Mouse (Mus musculus) hindbrain, embryonic 10.5 days (tissue): ENCODE data around the gene Rapsn. TPM values are rescaled to one million over a fixed set of nuclear protein-coding genes. Genes with fewer than 3 reads are reported as not detected.

Source experiments
- DNase-seq: peaks from one replicate; pipeline ENCODE4 v3.0.0-alpha.2; 2017; ENCODE audit warnings: low spot score
- H3K27ac ChIP-seq: fragments of 300-500 bp; sonication (generic); 2 replicates; pipeline ENCODE4 v1.5.1; 2016; ENCODE audit warnings: mild to moderate bottlenecking, moderate library complexity
- H3K27me3 ChIP-seq: fragments of 300-500 bp; sonication (generic); 2 replicates; pipeline ENCODE4 v1.6.1; 2016; ENCODE audit warnings: mild to moderate bottlenecking; ENCODE audit not compliant: poor library complexity, insufficient read depth, severe bottlenecking
- H3K36me3 ChIP-seq: fragments of 300-500 bp; sonication (generic); 2 replicates; pipeline ENCODE4 v1.6.1; 2016; ENCODE audit warnings: mild to moderate bottlenecking, moderate library complexity
- H3K4me1 ChIP-seq: fragments of 300-500 bp; sonication (generic); replicated peaks from 2 replicates; pipeline ENCODE4 v1.6.1; 2016; ENCODE audit warnings: mild to moderate bottlenecking
- H3K4me3 ChIP-seq: fragments of 300-500 bp; sonication (generic); 2 replicates; pipeline ENCODE4 v1.5.1; 2016; ENCODE audit warnings: mild to moderate bottlenecking, moderate library complexity
- H3K9me3 ChIP-seq: fragments of 300-500 bp; sonication (generic); 2 replicates; pipeline ENCODE4 v1.6.1; 2016; ENCODE audit warnings: mild to moderate bottlenecking, moderate library complexity
- WGBS: fragments of 180-500 bp; shearing (Covaris S2); methylation state at CpG from one replicate; pipeline ENCODE4 v1.1.7; 2016; 5-methylcytosine and 5-hydroxymethylcytosine counted together
- polyA plus RNA-seq: library from polyadenylated mRNA; unstranded; fragments of >200 nt; fragmentation: Nextera tagmentation; extraction: Ambion mirVana; gene quantifications from 2 replicates; pipeline ENCODE4 v1.2.1, GENCODE M21; 2016

Gene Rapsn
- polyA plus RNA-seq, 1 experiment from 2014 or later, result 1.7 TPM

GRCm38 (mm10) chr2:91086392-91087237 lies 51.2 kb downstream of the Rapsn start:
- Histone ChIP-seq H3K4me1 (peaks cover 26% of the 10 kb centered on the region), H3K27ac (peak overlapping the region; percentile 67), H3K9me3 (no peaks in the 10 kb centered on the region), H3K27me3 (no peaks in the 10 kb centered on the region), H3K4me3 (no peak overlapping the region), H3K36me3 (no peaks in the 10 kb centered on the region)
- 65% methylated on average over 9 of the region's 9 CpGs for WGBS
- no peak for DNase-seq

- Histone ChIP-seq H3K27ac (no peak overlapping the region), H3K27me3 (no peaks in the 10 kb centered on the region), H3K4me3 (no peak overlapping the region), H3K9me3 (no peaks in the 10 kb centered on the region), H3K36me3 (no peaks in the 10 kb centered on the region), H3K4me1 (peaks cover 26% of the 10 kb centered on the region)
- WGBS, result 87% methylated on average over 9 of the region's 9 CpGs
- DNase-seq, result no peak
Measured at GRCm38 (mm10) chr2:91087453-91087852, 52.0 kb downstream of the Rapsn start.

- Histone ChIP-seq H3K4me3 (no peak overlapping the region), H3K9me3 (no peaks in the 10 kb centered on the region), H3K27me3 (no peaks in the 10 kb centered on the region), H3K36me3 (no peaks in the 10 kb centered on the region), H3K4me1 (peaks cover 20% of the 10 kb centered on the region; the same call in 1 of the 2 replicates), H3K27ac (no peak overlapping the region)
- 83% methylated on average over 9 of the region's 9 CpGs for WGBS
- no peak for DNase-seq
Measured at GRCm38 (mm10) chr2:91088987-91089386, 53.6 kb downstream of the Rapsn start.

- Histone ChIP-seq H3K36me3 (no peaks in the 10 kb centered on the region), H3K27ac (no peak overlapping the region), H3K9me3 (no peaks in the 10 kb centered on the region), H3K4me1 (peaks cover 11% of the 10 kb centered on the region; the same call in 1 of the 2 replicates), H3K4me3 (no peak overlapping the region), H3K27me3 (no peaks in the 10 kb centered on the region)
- no peak for DNase-seq
- 78% methylated on average over 6 of the region's 6 CpGs for WGBS
Measured at GRCm38 (mm10) chr2:91090208-91090607, 54.8 kb downstream of the Rapsn start.

- 79% methylated on average over 6 of the region's 6 CpGs for WGBS
- no peaks in the 10 kb centered on the region for H3K36me3 ChIP-seq
- H3K9me3 ChIP-seq, result no peaks in the 10 kb centered on the region
- H3K27ac ChIP-seq, result no peak overlapping the region
- H3K4me3 ChIP-seq, result no peak overlapping the region
- H3K27me3 ChIP-seq, result no peaks in the 10 kb centered on the region
- peaks cover 11% of the 10 kb centered on the region; the same call in 1 of the 2 replicates for H3K4me1 ChIP-seq
- no peak for DNase-seq
Measured at GRCm38 (mm10) chr2:91090827-91091226, 55.4 kb downstream of the Rapsn start.

Other genes starting within 250 kb of the Rapsn start
- 234 and 244 TPM in 2 replicates for gene Mtch2, start 188.5 kb upstream of the Rapsn start, polyA plus RNA-seq
- 2.4 and 9.6 TPM in 2 replicates for gene C1qtnf4, start 149.8 kb upstream of the Rapsn start, polyA plus RNA-seq
- 55.9 and 56.8 TPM in 2 replicates for gene Kbtbd4, start 130.9 kb upstream of the Rapsn start, polyA plus RNA-seq
- gene Ndufs3, start 130.8 kb upstream of the Rapsn start, polyA plus RNA-seq, result 189 and 220 TPM in 2 replicates
- 129 and 141 TPM in 2 replicates for gene Celf1, start 95.2 kb upstream of the Rapsn start, polyA plus RNA-seq
- 341 and 347 TPM in 2 replicates for gene Psmc3, start 18.4 kb downstream of the Rapsn start, polyA plus RNA-seq
- 21.3 and 25.8 TPM in 2 replicates for gene Slc39a13, start 34.8 kb downstream of the Rapsn start, polyA plus RNA-seq
- 4.3 TPM in 2 replicates for gene Spi1, start 46.8 kb downstream of the Rapsn start, polyA plus RNA-seq
- 0.32 TPM in 1 of 2 replicates, not detected in the other for gene Mybpc3, start 82.5 kb downstream of the Rapsn start, polyA plus RNA-seq
- gene Madd, start 148.2 kb downstream of the Rapsn start, polyA plus RNA-seq, result 17.1 and 23.1 TPM in 2 replicates
- gene Nr1h3, start 167.2 kb downstream of the Rapsn start, polyA plus RNA-seq, result 2.0 and 2.1 TPM in 2 replicates
- 29.6 and 34.9 TPM in 2 replicates for gene Acp2, start 167.3 kb downstream of the Rapsn start, polyA plus RNA-seq
- 8.3 and 10.5 TPM in 2 replicates for gene Ddb2, start 201.4 kb downstream of the Rapsn start, polyA plus RNA-seq
- gene Pacsin3, start 220.3 kb downstream of the Rapsn start, polyA plus RNA-seq, result 30.0 and 38.5 TPM in 2 replicates
- 93.6 and 94.4 TPM in 2 replicates for gene Arfgap2, start 229.4 kb downstream of the Rapsn start, polyA plus RNA-seq